Mouse (Mus musculus): ENCODE results near the gene Vdr.
A peak's percentile ranks its signal among the peaks of the same experiment; 100 is the strongest.

Gene Vdr

DNA sequence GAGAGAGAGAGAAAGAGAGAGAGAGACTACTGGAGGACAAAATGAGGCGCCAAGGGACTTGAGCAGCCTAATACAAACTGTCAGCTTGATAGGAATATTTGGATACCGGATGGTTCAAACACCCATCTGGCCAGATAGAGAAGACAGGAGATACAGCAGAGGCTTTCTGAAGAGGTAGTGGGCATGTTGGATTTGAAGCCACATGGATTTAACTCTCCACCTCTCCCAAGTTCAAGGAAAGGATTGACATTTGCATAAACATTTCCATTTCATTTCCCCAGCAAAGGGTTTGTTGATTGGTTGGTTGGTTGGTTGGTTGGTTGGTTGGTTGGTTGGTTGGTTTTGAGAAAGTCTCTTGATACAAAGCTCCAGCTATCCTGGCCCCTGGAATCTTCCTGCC is 62.6 kb downstream of the Vdr start:
- DNase-seq (ENCODE audit: low read depth), result no peak

DNA sequence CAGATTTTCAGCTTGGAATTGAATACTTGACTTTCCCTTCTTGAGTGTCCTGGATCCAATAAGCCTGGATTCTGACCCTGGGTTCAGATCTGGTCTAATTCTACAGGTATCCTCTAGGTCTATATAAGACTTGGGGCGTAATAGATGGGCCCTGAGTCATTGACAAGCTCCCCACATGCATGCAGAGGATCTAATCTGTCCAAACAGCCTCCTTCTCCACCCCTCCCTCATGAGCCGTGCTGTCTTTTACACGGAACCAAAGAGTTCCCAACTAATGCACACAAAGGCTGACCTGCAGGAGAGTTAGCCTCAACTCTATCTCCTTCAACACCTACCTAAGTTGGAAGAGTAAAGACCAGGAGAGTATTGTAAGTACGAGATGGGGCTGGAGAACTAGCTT is 63.1 kb downstream of the Vdr start:
- no peak for DNase-seq (ENCODE audit: low read depth)

DNA sequence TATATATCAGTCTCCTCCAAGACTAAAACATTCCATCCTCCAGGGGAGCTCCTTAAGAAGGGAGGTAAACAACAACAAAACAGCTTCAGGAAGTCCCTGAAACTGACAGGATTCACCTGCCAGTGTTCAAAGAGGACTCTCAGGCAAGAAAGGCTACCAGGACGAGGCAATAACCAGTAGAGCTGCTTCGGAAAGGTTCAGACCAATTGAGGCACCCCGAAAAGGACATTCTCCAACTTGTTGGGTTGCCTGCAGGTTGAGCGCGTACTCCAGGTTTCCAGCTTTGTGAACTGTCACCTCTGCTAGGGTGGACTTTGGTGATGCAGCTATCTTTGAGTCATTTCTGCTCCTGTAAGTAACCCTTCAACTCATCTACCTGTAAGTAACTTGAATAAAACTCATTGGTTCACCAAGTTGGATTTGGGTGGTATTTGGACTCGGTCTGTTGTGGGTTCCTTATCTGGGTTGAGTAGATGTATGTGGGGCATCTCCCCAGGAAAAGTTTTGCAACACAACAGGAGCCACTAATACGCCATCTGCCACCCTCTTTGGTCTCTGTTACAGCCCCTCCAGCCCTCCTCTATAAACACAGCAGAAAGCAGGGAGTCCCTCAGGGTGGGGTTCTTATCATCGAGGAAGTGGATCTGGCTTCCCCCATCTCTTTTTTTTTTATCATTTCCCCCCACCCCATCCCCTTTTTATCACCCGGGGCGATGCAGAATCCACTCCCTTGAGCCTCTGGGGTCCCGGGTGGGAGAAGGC is 64.1 kb downstream of the Vdr start:
- peak; percentile 21 for DNase-seq (ENCODE audit: low read depth)

GRCm38 (mm10) chr15:97844037-97845034 is 66.1 kb downstream of the Vdr start, which contains the start of gene Hdac7:
TSS of gene Hdac7 (minus strand) at chr15:97844502.
- DNase-seq (ENCODE audit: low read depth), result peak; percentile 56

- peak; percentile 73 for DNase-seq (ENCODE audit: low read depth)
These were observed 67.2 kb downstream of the Vdr start for GRCm38 (mm10) chr15:97843247-97843651.

- DNase-seq (ENCODE audit: low read depth), result peak; percentile 64
These were observed 68.4 kb downstream of the Vdr start for GRCm38 (mm10) chr15:97842058-97842457.

- peak; percentile 25 for DNase-seq (ENCODE audit: low read depth)
These were observed 69.0 kb downstream of the Vdr start for GRCm38 (mm10) chr15:97841383-97841782.

DNA sequence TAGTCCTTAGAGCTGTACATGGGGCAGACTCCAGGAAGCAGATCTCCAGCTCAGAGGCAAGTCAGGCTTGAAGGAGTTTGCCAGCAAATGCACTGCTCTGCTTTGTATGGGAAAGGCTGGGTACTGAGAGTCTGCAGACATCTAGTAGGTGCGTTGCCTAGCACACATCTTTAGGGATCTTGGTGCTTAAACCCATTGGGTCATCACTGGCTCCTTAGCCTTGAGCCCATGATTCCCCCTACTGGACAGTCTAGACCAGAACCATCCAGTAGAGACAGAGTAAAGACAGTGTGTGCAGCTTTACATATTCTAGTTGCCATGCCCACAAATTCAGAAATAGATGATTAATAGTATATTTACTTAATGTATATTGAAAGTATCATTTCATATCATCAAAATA is 69.6 kb downstream of the Vdr start:
- DNase-seq (ENCODE audit: low read depth), result peak; percentile 45

- peak; percentile 39 for DNase-seq (ENCODE audit: low read depth)
These were observed 70.4 kb downstream of the Vdr start for GRCm38 (mm10) chr15:97839991-97840455.

GRCm38 (mm10) chr15:97839473-97839872 is 71.0 kb downstream of the Vdr start:
- peak; percentile 35 for DNase-seq (ENCODE audit: low read depth)

GRCm38 (mm10) chr15:97839012-97839411 is 71.4 kb downstream of the Vdr start:
- DNase-seq (ENCODE audit: low read depth), result peak; percentile 12

GRCm38 (mm10) chr15:97838395-97838794 is 72.0 kb downstream of the Vdr start:
- peak; percentile 20 for DNase-seq (ENCODE audit: low read depth)

- peak; percentile 68 for DNase-seq (ENCODE audit: low read depth)
These were observed 72.9 kb downstream of the Vdr start for GRCm38 (mm10) chr15:97837491-97838061.

GRCm38 (mm10) chr15:97836894-97837247 is 73.6 kb downstream of the Vdr start:
- DNase-seq (ENCODE audit: low read depth), result peak; percentile 74

DNA sequence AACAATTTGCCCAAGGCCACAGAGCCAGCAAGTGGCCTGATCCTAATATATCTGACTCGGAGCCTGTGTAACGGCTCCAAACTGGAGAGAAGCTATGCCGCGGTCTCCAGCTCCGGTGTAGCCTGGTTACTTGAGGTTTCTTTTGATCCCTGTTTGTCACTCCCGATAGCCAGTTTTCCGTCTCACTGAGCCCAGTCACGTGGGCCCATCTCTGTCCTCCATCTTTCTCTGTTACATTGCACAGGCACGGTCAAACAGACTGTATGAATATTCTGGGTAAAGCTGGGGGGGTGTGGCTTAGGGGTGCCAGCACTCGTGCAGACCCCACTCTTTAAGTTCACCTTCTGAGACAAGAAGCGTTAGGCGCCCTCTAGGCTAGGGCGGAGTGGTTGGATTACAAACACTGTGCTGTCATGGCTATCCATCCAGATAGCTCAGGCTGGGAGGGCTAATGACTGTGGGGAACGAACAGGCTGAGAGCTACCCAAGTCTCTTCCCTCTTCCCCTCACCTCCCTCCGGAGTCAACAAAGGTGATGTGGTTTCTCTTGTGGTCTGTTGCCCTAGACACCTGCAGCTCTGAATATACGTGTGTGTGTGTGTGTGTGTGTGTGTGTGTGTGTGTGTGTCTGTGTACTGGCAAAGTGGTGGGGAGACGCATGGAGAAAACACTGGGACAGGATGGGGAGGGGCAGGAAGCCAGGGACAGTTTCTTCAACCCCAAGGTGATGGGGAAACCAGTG is 74.1 kb downstream of the Vdr start:
- peak; percentile 79 for DNase-seq (ENCODE audit: low read depth)

GRCm38 (mm10) chr15:97832764-97833479 is 77.5 kb downstream of the Vdr start:
- peak; percentile 55 for DNase-seq (ENCODE audit: low read depth)

DNA sequence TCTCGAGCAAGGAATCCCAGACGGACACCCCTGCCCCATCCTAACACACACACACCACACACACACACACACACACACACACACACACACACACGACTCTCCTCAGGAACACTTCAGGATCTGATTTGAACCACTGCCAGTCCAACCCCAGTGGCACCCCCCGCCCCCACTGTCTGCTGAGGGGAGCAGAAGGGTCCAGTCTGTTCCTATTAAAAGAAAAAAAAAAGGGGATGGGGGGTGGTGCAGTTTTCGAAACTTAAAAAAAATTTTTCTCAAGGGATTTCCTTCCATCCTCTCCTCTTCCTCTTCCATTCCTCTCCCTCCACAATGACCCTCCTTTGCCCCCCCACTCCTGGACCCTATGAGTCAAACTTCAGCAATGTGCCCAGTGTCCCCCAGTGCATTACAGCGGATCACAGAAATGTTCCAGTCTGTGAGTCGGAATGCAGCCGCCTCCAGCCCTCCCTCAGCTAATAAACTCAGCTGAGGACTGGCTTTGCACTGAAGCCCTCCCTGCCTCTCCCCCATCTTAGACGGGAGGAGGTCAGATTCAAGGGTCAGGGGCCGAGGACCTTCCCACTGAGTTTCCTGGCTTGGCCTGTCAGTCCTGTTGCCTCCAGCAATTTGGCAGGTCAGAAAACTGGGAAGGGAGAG is 78.3 kb downstream of the Vdr start:
- DNase-seq (ENCODE audit: low read depth), result no peak

DNA sequence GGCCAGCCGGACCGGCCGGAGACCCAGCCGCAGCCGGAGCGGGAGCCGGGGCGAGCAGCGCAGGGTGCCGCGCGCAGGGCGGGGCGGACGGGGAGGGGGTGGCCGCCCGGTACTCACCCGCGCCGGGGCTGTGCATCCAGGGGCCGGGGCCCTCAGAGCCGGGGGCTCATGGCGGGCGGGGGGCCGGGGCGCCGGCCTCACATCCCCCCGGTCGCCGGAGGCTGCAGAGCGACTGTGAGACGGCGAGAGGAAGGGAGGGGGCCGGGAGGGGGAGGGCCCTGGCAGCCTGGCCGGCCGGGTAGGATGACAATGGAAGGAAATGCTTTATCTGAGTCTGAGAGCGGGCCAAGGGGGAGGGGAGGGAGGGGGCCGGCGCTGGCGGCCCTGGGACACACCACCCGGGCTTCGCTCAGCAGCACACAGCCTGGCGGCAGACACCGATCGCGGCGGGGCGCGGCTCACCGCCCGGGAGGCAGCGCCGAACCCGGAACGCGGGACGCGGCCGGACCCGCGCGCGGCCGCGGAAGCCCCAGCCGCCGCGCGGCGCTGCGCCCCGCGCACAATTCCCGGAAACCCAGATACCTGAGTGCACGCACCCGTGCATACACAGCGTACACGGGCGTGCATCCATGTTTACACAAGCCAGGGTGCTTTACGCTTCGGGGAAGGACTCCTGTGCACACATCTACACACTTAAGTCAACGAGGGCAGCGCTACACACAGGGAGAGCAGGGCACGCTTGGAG is 79.0 kb downstream of the Vdr start:
- DNase-seq (ENCODE audit: low read depth), result peak; percentile 83

GRCm38 (mm10) chr15:97830788-97831241 is 79.6 kb downstream of the Vdr start:
- no peak for DNase-seq (ENCODE audit: low read depth)
